Mouse (Mus musculus) hindbrain, postnatal 0 days (tissue): ENCODE measurements at regions not wholly inside any gene's neighbourhood (a gene's known extent, or its start where the extent isn't known, plus 50 kb on each side); places are given as distances from the start of the nearest gene placed in this dataset.
"Not testable (repeated sequence)": the region's sequence is repeated elsewhere in the genome, so short reads cannot be mapped to it uniquely, and the experiment has no call there.

Experiments used
- ATAC-seq: fragments of 200-750 bp; cut with Nextera tagmentation; 2 replicates; pipeline ENCODE4 v1.8.0; 2017; ENCODE audit warnings: mild to moderate bottlenecking, moderate TSS enrichment, moderate library complexity
- DNase-seq: peaks from one replicate; pipeline ENCODE4 v3.0.0-alpha.2; 2015; ENCODE audit warnings: low spot score
- H3K27ac ChIP-seq: fragments of 300-500 bp; sonication (generic); 2 replicates; pipeline ENCODE4 v1.5.1; 2014; ENCODE audit warnings: mild to moderate bottlenecking
- H3K27me3 ChIP-seq: fragments of 300-500 bp; sonication (generic); 2 replicates; pipeline ENCODE4 v1.6.1; 2014; ENCODE audit warnings: low read length, mixed read lengths; ENCODE audit not compliant: insufficient read depth
- H3K36me3 ChIP-seq: fragments of 300-500 bp; sonication (generic); 2 replicates; pipeline ENCODE4 v1.6.1; 2014; ENCODE audit warnings: low read length, mixed read lengths; ENCODE audit not compliant: insufficient read depth
- H3K4me1 ChIP-seq: fragments of 300-500 bp; sonication (generic); 2 replicates; pipeline ENCODE4 v1.6.1; 2014; ENCODE audit warnings: antibody characterized with exemption, low read length, mixed read lengths; ENCODE audit not compliant: insufficient read depth
- H3K4me2 ChIP-seq: fragments of 300-500 bp; sonication (generic); 2 replicates; pipeline ENCODE4 v1.6.1; 2014; ENCODE audit warnings: low read depth, mild to moderate bottlenecking, low read length, moderate library complexity, mixed read lengths
- H3K4me3 ChIP-seq: fragments of 300-500 bp; sonication (generic); 2 replicates; pipeline ENCODE4 v1.5.1; 2014; ENCODE audit warnings: low read length
- H3K9ac ChIP-seq: fragments of 300-500 bp; sonication (generic); replicated peaks from 2 replicates; pipeline ENCODE4 v1.6.1; 2014; ENCODE audit warnings: mild to moderate bottlenecking, low read length, moderate library complexity, mixed read lengths
- H3K9me3 ChIP-seq: fragments of 300-500 bp; sonication (generic); 2 replicates; pipeline ENCODE4 v1.6.1; 2016; ENCODE audit warnings: low read length, mixed read lengths
- CTCF ChIP-seq: IDR thresholded peaks from 2 replicates; pipeline ENCODE4 v1.5.1; 2016; ENCODE audit warnings: antibody characterized with exemption, control low read depth, low read depth
- WGBS: fragments of 180-500 bp; shearing (Covaris S2); extraction: QIAGEN DNeasy Blood & Tissue Kit; methylation state at CpG from one replicate; pipeline ENCODE4 v1.1.7; 2014; 5-methylcytosine and 5-hydroxymethylcytosine counted together

DNA sequence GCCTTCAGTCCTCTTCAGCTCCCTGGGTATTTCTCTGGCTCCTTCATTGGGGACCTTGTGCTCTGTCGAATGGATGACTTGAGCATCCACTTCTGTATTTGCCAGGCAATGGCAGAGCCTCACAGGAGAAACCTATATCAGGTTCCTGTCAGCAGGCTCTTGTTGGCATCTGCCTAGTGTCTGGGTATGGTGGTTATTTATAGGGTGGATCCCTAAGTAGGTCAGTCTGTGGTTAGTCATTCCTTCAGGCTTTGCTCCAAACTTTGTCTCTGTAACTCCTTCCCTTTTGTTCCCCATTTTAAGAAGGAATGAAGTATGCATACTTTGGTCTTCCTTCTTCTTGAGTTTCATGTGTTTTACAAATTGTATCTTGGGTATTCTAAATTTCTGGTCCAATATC, 522.4 kb upstream of the St8sia4 start:
- H3K9me3 ChIP-seq, H3K4me2 ChIP-seq, H3K4me3 ChIP-seq, H3K27ac ChIP-seq, H3K36me3 ChIP-seq, DNase-seq, H3K4me1 ChIP-seq, H3K9ac ChIP-seq, H3K27me3 ChIP-seq, ATAC-seq: not testable (repeated sequence)
- 81% methylated on average over 1 of the region's 1 CpGs for WGBS

DNA sequence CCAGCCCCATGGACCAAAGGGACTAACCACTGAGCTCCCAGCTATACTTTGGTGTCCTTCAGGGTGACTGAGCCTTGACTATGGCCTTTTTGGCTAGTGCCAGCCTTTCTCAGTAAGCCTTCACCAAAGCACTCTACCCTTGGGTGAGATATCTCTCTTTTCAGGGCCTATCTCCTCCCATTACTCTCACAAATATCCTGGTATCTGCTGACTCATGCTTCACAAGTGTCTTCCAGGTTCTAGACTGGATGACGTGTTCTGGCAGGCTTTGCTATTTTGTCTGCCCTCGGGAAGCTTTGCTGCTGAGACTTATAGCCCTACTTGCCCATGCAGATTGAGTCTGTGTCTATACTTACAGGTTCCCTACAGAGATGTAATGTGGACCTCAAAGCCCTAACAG, 499.4 kb upstream of the St8sia4 start:
- TF ChIP-seq CTCF = no peak
- Histone ChIP-seq H3K27ac (no peak overlapping the region), H3K4me2 (no peak overlapping the region), H3K4me3 (no peak overlapping the region), H3K27me3 (no peaks in the 10 kb centered on the region), H3K9ac (no peak overlapping the region), H3K9me3 (no peaks in the 10 kb centered on the region), H3K36me3 (no peaks in the 10 kb centered on the region), H3K4me1 (no peaks in the 10 kb centered on the region)
- ATAC-seq (no peak), DNase-seq (no peak)
- 83% methylated on average over 2 of the region's 2 CpGs for WGBS

- TF ChIP-seq CTCF = no peak
- Histone ChIP-seq H3K4me2 (no peak overlapping the region), H3K4me1 (no peaks in the 10 kb centered on the region), H3K27me3 (no peaks in the 10 kb centered on the region), H3K36me3 (no peaks in the 10 kb centered on the region), H3K27ac (no peak overlapping the region), H3K4me3 (no peak overlapping the region), H3K9me3 (no peaks in the 10 kb centered on the region), H3K9ac (no peak overlapping the region)
- 93% methylated on average over 1 of the region's 1 CpGs for WGBS
- no peak for DNase-seq
- ATAC-seq = no peak
These were observed 488.1 kb upstream of the St8sia4 start for GRCm38 (mm10) chr1:96155484-96155883.

DNA sequence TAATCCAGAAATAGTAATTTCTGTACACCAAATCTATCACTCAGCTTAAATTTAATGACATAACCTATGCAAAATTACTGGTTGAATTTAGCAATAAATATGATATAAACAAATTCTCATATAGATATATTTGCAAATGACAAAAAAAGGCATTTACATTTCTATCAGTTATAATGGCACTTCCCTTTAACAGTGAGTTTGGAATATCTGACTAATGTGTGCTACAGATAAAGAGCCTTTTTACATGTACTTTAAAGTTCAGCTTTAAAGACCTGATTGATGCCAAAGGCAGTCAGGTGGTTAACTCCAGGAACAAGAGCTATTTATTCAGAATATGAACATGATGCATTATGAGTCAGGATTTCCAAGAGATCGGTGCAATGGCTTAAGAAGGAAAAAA, 461.2 kb upstream of the St8sia4 start:
- H3K36me3 ChIP-seq = no peaks in the 10 kb centered on the region
- no peak overlapping the region for H3K27ac ChIP-seq
- H3K4me2 ChIP-seq = no peak overlapping the region
- WGBS = 83% methylated on average over 1 of the region's 1 CpGs
- DNase-seq (no peak), ATAC-seq (no peak)
- no peak overlapping the region for H3K9ac ChIP-seq
- no peaks in the 10 kb centered on the region for H3K9me3 ChIP-seq
- H3K27me3 ChIP-seq = no peaks in the 10 kb centered on the region
- H3K4me1 ChIP-seq = no peaks in the 10 kb centered on the region
- H3K4me3 ChIP-seq = no peak overlapping the region
- TF ChIP-seq CTCF = no peak

DNA sequence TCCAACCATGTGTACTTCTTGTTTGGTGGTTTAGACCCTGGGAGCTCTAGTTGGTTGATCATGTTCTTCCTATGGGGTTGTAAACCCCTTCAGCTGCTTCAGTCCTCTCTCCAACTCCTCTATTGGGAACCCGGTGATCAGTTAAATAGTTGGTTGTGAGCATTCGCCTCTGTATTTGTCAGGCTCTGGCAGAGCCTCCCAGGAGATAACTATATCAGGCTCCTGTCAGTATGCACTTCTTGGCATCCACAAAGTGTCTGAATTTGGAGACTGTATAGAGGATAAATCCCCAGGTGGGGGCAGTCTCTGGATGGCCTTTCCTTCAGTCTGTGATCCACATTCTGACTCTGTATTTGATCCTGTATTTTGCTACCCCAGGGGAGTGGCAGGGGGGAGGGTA, 440.6 kb upstream of the St8sia4 start:
- H3K4me3 ChIP-seq = no peak overlapping the region
- TF ChIP-seq CTCF = no peak
- H3K9me3 ChIP-seq = no peaks in the 10 kb centered on the region
- DNase-seq (no peak), ATAC-seq (no peak)
- H3K9ac ChIP-seq = no peak overlapping the region
- no peak overlapping the region for H3K27ac ChIP-seq
- no peaks in the 10 kb centered on the region for H3K27me3 ChIP-seq
- WGBS = 97% methylated on average over 2 of the region's 2 CpGs
- no peaks in the 10 kb centered on the region for H3K4me1 ChIP-seq
- H3K4me2 ChIP-seq = no peak overlapping the region
- H3K36me3 ChIP-seq = no peaks in the 10 kb centered on the region

DNA sequence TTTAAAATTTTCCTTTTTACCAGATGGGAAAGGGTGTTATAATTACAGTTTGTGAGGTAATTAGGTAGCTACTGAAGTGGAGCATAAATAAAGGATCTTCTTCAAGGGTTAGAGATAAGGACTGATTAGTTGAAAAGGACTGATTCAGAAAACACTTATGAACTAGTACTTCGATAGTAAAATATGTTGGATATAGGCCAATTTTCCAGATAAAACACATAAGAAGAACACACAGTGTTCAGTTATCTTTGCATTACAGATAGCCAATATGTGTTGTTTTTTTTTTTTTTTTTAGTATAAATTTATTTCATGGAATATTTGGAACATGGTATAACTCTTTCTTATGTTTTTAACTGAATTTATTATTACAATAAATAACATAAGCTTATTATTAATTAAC, 438.0 kb upstream of the St8sia4 start:
- WGBS = 81% methylated on average over 1 of the region's 1 CpGs
- no peak overlapping the region for H3K27ac ChIP-seq
- ATAC-seq = no peak

GRCm38 (mm10) chr1:96083575-96083974, 416.2 kb upstream of the St8sia4 start:
- Histone ChIP-seq H3K4me3 (no peak overlapping the region), H3K36me3 (no peaks in the 10 kb centered on the region), H3K9ac (no peak overlapping the region), H3K27ac (no peak overlapping the region), H3K9me3 (no peaks in the 10 kb centered on the region), H3K27me3 (no peaks in the 10 kb centered on the region), H3K4me1 (no peaks in the 10 kb centered on the region), H3K4me2 (no peak overlapping the region)
- TF ChIP-seq CTCF = no peak
- DNase-seq (peak; percentile 1), ATAC-seq (no peak)
- WGBS = 24% methylated on average over 2 of the region's 2 CpGs

More for the DNA sequence above, 438.0 kb upstream of the St8sia4 start:
- DNase-seq = no peak
- TF ChIP-seq CTCF = no peak
- Histone ChIP-seq H3K36me3 (no peaks in the 10 kb centered on the region), H3K4me2 (no peak overlapping the region), H3K27me3 (no peaks in the 10 kb centered on the region), H3K4me3 (no peak overlapping the region), H3K4me1 (no peaks in the 10 kb centered on the region), H3K9me3 (no peaks in the 10 kb centered on the region), H3K9ac (no peak overlapping the region)
